In genomic region chr2:77154080-77154479, GRCm38 (mm10) we compare ENCODE assay signal across 31 mouse cellular contexts. TPM values are rescaled to one million over a fixed set of nuclear protein-coding genes. Genes with fewer than 3 reads are reported as not detected.
DNase-seq lines count a peak whose midpoint lies in the region; ATAC-seq lines count a peak whose summit lies in the region.
"Had no signal": no experiment of that assay in that cellular context is flagged by ENCODE, and none has a peak within 500 bp of the region (broad histone marks: within the 10 kb centered on the region; RNA-seq: fewer than 3 reads in every experiment).

No protein-coding gene starts in this region.

- H3K9ac ChIP-seq in midbrain, embryonic 11.5 days (ENCODE audit: low read length): no peak overlapping the region
- no peak overlapping the region for H3K9ac ChIP-seq in liver, embryonic 11.5 days (ENCODE audit: low read depth, low read length)
- H3K9ac ChIP-seq in liver, embryonic 16.5 days (ENCODE audit: low read depth, low read length): no peak overlapping the region
- H3K9ac ChIP-seq: embryonic facial prominence, embryonic 12.5 days; heart, embryonic 13.5 days; hindbrain, embryonic 12.5 days; intestine, embryonic 15.5 days; lung, embryonic 15.5 days; midbrain, embryonic 15.5 days had no signal

- no peak overlapping the region for H3K27ac ChIP-seq in midbrain, embryonic 11.5 days (ENCODE audit: low read depth, low read length)
- H3K27ac ChIP-seq in midbrain, embryonic 10.5 days (replicated peaks): no peak overlapping the region
- H3K27ac ChIP-seq in liver, embryonic 11.5 days (ENCODE audit: low read depth, low read length): no peak overlapping the region
- H3K27ac ChIP-seq in liver, embryonic 16.5 days (ENCODE audit: low read length): no peak overlapping the region
- H3K27ac ChIP-seq: embryonic facial prominence, embryonic 12.5 days; heart, embryonic 13.5 days; hindbrain, embryonic 12.5 days; hindbrain, postnatal 0 days; intestine, embryonic 15.5 days; lung, embryonic 15.5 days; midbrain, embryonic 15.5 days; stomach, postnatal 0 days had no signal

- no peaks in the 10 kb centered on the region for H3K27me3 ChIP-seq in midbrain, embryonic 11.5 days (ENCODE audit: control insufficient read depth, insufficient read depth, low read length)
- no peaks in the 10 kb centered on the region for H3K27me3 ChIP-seq in midbrain, embryonic 10.5 days (ENCODE audit: low read depth, poor library complexity, severe bottlenecking)
- no peaks in the 10 kb centered on the region for H3K27me3 ChIP-seq in liver, embryonic 11.5 days (replicated peaks; ENCODE audit: control insufficient read depth, insufficient read depth, low read length)
- no peaks in the 10 kb centered on the region for H3K27me3 ChIP-seq in liver, embryonic 16.5 days (ENCODE audit: control insufficient read depth, insufficient read depth, low read depth, low read length)
- H3K27me3 ChIP-seq: embryonic facial prominence, embryonic 12.5 days; heart, embryonic 13.5 days; hindbrain, embryonic 12.5 days; intestine, embryonic 15.5 days; lung, embryonic 15.5 days; megakaryocyte, embryonic 14.5 days; midbrain, embryonic 15.5 days had no signal

- no peak overlapping the region for H3K4me2 ChIP-seq in midbrain, embryonic 11.5 days
- 0 out of 2 replicates have a peak overlapping the region, but pooled peaks have one; percentile 1 for H3K4me2 ChIP-seq in liver, embryonic 11.5 days
- no peak overlapping the region for H3K4me2 ChIP-seq in liver, embryonic 16.5 days (ENCODE audit: low read depth, low read length)
- H3K4me2 ChIP-seq: embryonic facial prominence, embryonic 12.5 days; heart, embryonic 13.5 days; hindbrain, embryonic 12.5 days; intestine, embryonic 15.5 days; lung, embryonic 15.5 days; midbrain, embryonic 15.5 days had no signal

- WGBS in midbrain, embryonic 11.5 days: 35% methylated on average over 4 of the region's 4 CpGs
- WGBS in midbrain, embryonic 10.5 days: 54% methylated on average over 4 of the region's 4 CpGs
- 17% methylated on average over 4 of the region's 4 CpGs for WGBS in liver, embryonic 11.5 days
- 3% methylated on average over 4 of the region's 4 CpGs for WGBS in liver, embryonic 16.5 days (ENCODE audit: insufficient replicate concordance)

- H3K4me3 ChIP-seq in midbrain, embryonic 11.5 days (ENCODE audit: low read depth, low read length): no peak overlapping the region
- H3K4me3 ChIP-seq in midbrain, embryonic 10.5 days: no peak overlapping the region
- no peak overlapping the region for H3K4me3 ChIP-seq in liver, embryonic 11.5 days (ENCODE audit: low read depth, low read length)
- no peak overlapping the region for H3K4me3 ChIP-seq in liver, embryonic 16.5 days (ENCODE audit: low read depth, low read length)
- H3K4me3 ChIP-seq: embryonic facial prominence, embryonic 12.5 days; heart, embryonic 13.5 days; hindbrain, embryonic 12.5 days; intestine, embryonic 15.5 days; lung, embryonic 15.5 days; megakaryocyte, embryonic 14.5 days; midbrain, embryonic 15.5 days had no signal

- ATAC-seq in midbrain, embryonic 11.5 days (ENCODE audit: low FRiP score): no peak
- peak; percentile 92 for ATAC-seq in liver, embryonic 11.5 days (replicated peaks; ENCODE audit: low FRiP score)
- peak; percentile 76 for ATAC-seq in liver, embryonic 16.5 days (ENCODE audit: low read depth)
- ATAC-seq in activated CD4-positive, CD25-positive, alpha-beta regulatory T cell, adult 4 months: no peak
- ATAC-seq: CD4-positive, CD25-positive, alpha-beta regulatory T cell, adult 4 months; forebrain, embryonic 14.5 days; hindbrain, postnatal 0 days; intestine, embryonic 15.5 days; midbrain, embryonic 15.5 days had no signal

- H3K9me3 ChIP-seq in midbrain, embryonic 11.5 days (ENCODE audit: control insufficient read depth, low read length): no peaks in the 10 kb centered on the region
- no peaks in the 10 kb centered on the region for H3K9me3 ChIP-seq in midbrain, embryonic 10.5 days (replicated peaks)
- no peaks in the 10 kb centered on the region for H3K9me3 ChIP-seq in liver, embryonic 11.5 days (ENCODE audit: control insufficient read depth, low read length)
- no peaks in the 10 kb centered on the region for H3K9me3 ChIP-seq in liver, embryonic 16.5 days (replicated peaks; ENCODE audit: control insufficient read depth, low read length)
- H3K9me3 ChIP-seq: embryonic facial prominence, embryonic 12.5 days; hindbrain, embryonic 12.5 days; intestine, embryonic 15.5 days; lung, embryonic 15.5 days; midbrain, embryonic 15.5 days had no signal

- peak; percentile 12 for DNase-seq in midbrain, embryonic 11.5 days (ENCODE audit: low spot score, missing footprints)
- no peak for DNase-seq in midbrain, embryonic 10.5 days (ENCODE audit: low spot score)
- DNase-seq in liver, embryonic 11.5 days (ENCODE audit: low spot score): no peak
- no peak for DNase-seq in layer of hippocampus, adult 9-10 months (ENCODE audit: low spot score)
- DNase-seq in natural killer cell, adult 2 months (ENCODE audit: low spot score in 2 of 2): no peak
- DNase-seq: adrenal gland, adult 8-10 months; cerebellum, adult 8-10 months; cerebellum, postnatal 25 days; gastrocnemius, postnatal 14 days; heart, adult 18-20 months; heart, postnatal 10 days; kidney, adult 2 months; kidney, postnatal 4 days; layer of hippocampus, postnatal 36 days; left cerebral cortex, postnatal 4 days; lung, postnatal 36 days; spleen, adult 18-20 months; thymus, adult 18-20 months had no signal

- no peaks in the 10 kb centered on the region for H3K36me3 ChIP-seq in midbrain, embryonic 11.5 days (ENCODE audit: control insufficient read depth, insufficient read depth, low read length)
- H3K36me3 ChIP-seq in midbrain, embryonic 10.5 days: no peaks in the 10 kb centered on the region
- H3K36me3 ChIP-seq in liver, embryonic 11.5 days (ENCODE audit: control insufficient read depth, insufficient read depth, low read length): no peaks in the 10 kb centered on the region
- H3K36me3 ChIP-seq in liver, embryonic 16.5 days (ENCODE audit: control insufficient read depth, insufficient read depth): no peaks in the 10 kb centered on the region
- H3K36me3 ChIP-seq: embryonic facial prominence, embryonic 12.5 days; hindbrain, embryonic 12.5 days; intestine, embryonic 15.5 days; lung, embryonic 15.5 days; midbrain, embryonic 15.5 days had no signal

- no peaks in the 10 kb centered on the region for H3K4me1 ChIP-seq in midbrain, embryonic 11.5 days (ENCODE audit: control insufficient read depth, insufficient read depth, low read length)
- 0 out of 2 replicates have a peak, but pooled peaks cover under 1% of the 10 kb centered on the region for H3K4me1 ChIP-seq in midbrain, embryonic 10.5 days
- peaks cover 3% of the 10 kb centered on the region; the same call in 1 of the 2 replicates for H3K4me1 ChIP-seq in liver, embryonic 11.5 days (replicated peaks; ENCODE audit: control insufficient read depth, insufficient read depth, low read length)
- no peaks in the 10 kb centered on the region; the same call in 1 of the 2 replicates for H3K4me1 ChIP-seq in liver, embryonic 16.5 days (ENCODE audit: control insufficient read depth, low read depth, low read length)
- H3K4me1 ChIP-seq: embryonic facial prominence, embryonic 12.5 days; hindbrain, embryonic 12.5 days; intestine, embryonic 15.5 days; lung, embryonic 15.5 days; megakaryocyte, embryonic 14.5 days had no signal

RNA-seq across cellular contexts. Expression of gene Ccdc141, which starts 16.4 kb away (rescaled TPM):
- polyA plus RNA-seq in midbrain, embryonic 11.5 days (2014; fragmentation: Nextera tagmentation; extraction: Ambion mirVana): 2.5 and 4.4 TPM in 2 replicates
- polyA plus RNA-seq in midbrain, embryonic 10.5 days (2016; fragmentation: Nextera tagmentation; extraction: Ambion mirVana): 3.5 and 4.3 TPM in 2 replicates
- polyA plus RNA-seq in liver, embryonic 11.5 days (2014; fragmentation: Nextera tagmentation; extraction: Ambion mirVana): 3.2 and 6.3 TPM in 2 replicates
- 1.6 and 1.9 TPM in 2 replicates for polyA plus RNA-seq in liver, embryonic 16.5 days (2015; fragmentation: Nextera tagmentation; extraction: Ambion mirVana)
- 1 to 10 TPM; 2.2 to 2.5 TPM for polyA plus RNA-seq in activated CD4-positive, CD25-positive, alpha-beta regulatory T cell, adult 4 months (2017; shearing (Covaris generic))

Comparison
In these comparisons a context has a peak if more than half of its experiments do, and no peak if none do; other contexts are left out.
1. ATAC-seq: peak in liver, embryonic 11.5 days (single experiment) and liver, embryonic 16.5 days (single experiment); none in midbrain, embryonic 11.5 days (single experiment) and activated CD4-positive, CD25-positive, alpha-beta regulatory T cell, adult 4 months (single experiment).